Mouse (Mus musculus) bone marrow, adult 2 months (tissue): ENCODE results near the gene Mapkapk2.

Source experiments
- CTCF ChIP-seq: fragments of 200-500 bp; IDR thresholded peaks from 2 replicates; pipeline ENCODE4 v1.5.1; 2011; ENCODE audit warnings: low read length, control low read depth; ENCODE audit not compliant: control insufficient read depth, insufficient read depth
- POLR2A ChIP-seq: fragments of 200-500 bp; IDR thresholded peaks from 2 replicates; pipeline ENCODE4 v1.6.1; 2011; ENCODE audit warnings: low read depth, mild to moderate bottlenecking, control low read depth, low read length, borderline replicate concordance; ENCODE audit not compliant: control insufficient read depth

DNA sequence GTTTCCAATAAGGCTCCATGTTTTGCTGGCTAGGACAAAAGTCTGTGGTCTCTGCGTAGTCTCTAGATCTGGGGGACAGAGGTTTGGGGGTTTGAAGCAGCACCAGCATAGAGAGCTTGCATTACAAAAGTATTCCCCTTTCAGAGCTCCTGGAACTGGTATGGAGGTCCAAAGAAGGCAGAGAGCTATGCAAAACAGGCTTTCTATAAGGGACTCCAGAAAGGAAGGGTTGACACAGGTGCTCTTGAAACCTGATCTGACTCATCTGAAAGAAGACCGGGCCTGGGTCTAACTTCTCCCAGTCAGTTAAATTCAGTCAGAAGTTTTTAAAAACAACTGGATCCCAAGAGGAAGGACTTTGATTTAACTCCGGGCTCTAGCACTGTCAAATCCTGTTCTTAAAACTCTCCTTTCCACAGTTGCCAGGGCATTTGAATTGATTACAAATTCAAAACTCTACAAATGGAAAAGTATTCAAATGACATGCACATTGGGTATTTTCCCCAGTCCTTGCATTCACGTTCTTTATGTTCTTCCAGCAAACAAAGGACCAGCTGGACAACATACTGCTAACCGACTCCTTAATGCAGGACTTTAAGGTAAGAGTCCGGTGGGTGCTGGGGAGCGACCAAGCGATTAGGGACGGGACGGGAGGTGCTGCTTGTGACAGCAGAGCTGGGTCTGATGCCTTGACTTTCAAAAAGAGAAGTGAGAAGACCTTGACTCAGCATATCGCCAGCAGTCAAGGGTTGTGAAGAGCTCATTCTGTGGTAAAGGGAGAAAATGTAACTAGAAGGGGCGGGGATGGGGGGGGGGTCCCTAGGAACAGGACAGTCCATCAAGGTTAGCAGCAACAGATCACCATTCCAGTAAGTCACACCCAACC is 77.0 kb downstream of the Mapkapk2 start:
- TF ChIP-seq CTCF (no peak), POLR2A (no peak)
